Mouse (Mus musculus) hindbrain, embryonic 13.5 days (tissue): Measurements from ENCODE around the gene Cxcl3. TPM values are rescaled to one million over a fixed set of nuclear protein-coding genes. Genes with fewer than 3 reads are reported as not detected.

Experiments
- ATAC-seq: fragments of 200-750 bp; cut with Nextera tagmentation; 2 replicates; pipeline ENCODE4 v1.8.0; 2017; ENCODE audit warnings: moderate TSS enrichment; ENCODE audit not compliant: low FRiP score
- H3K27ac ChIP-seq: fragments of 300-500 bp; sonication (generic); 2 replicates; pipeline ENCODE4 v1.5.1; 2015; ENCODE audit warnings: inconsistent platforms, mild to moderate bottlenecking, moderate library complexity
- H3K27me3 ChIP-seq: fragments of 300-500 bp; sonication (generic); 2 replicates; pipeline ENCODE4 v1.6.1; 2015; ENCODE audit warnings: mild to moderate bottlenecking, inconsistent platforms
- H3K36me3 ChIP-seq: fragments of 300-500 bp; sonication (generic); 2 replicates; pipeline ENCODE4 v1.6.1; 2015; ENCODE audit warnings: mild to moderate bottlenecking, inconsistent platforms
- H3K4me1 ChIP-seq: fragments of 300-500 bp; sonication (generic); replicated peaks from 2 replicates; pipeline ENCODE4 v1.6.1; 2015; ENCODE audit warnings: inconsistent platforms
- H3K4me2 ChIP-seq: fragments of 300-500 bp; sonication (generic); 2 replicates; pipeline ENCODE4 v1.6.1; 2015; ENCODE audit warnings: inconsistent platforms, mild to moderate bottlenecking, moderate library complexity
- H3K4me3 ChIP-seq: fragments of 300-500 bp; sonication (generic); 2 replicates; pipeline ENCODE4 v1.5.1; 2015; ENCODE audit warnings: mild to moderate bottlenecking, inconsistent platforms
- H3K9ac ChIP-seq: fragments of 300-500 bp; sonication (generic); 2 replicates; pipeline ENCODE4 v1.6.1; 2015; ENCODE audit warnings: mild to moderate bottlenecking, inconsistent platforms
- H3K9me3 ChIP-seq: fragments of 300-500 bp; sonication (generic); 2 replicates; pipeline ENCODE4 v1.6.1; 2016; ENCODE audit warnings: inconsistent platforms
- WGBS: fragments of 180-500 bp; shearing (Covaris S2); methylation state at CpG from one replicate; pipeline ENCODE4 v1.1.7; 2015; 5-methylcytosine and 5-hydroxymethylcytosine counted together
- microRNA-seq: library from miRNA; unstranded; fragments of <30 nt; microRNA quantifications from one replicate; pipeline ENCODE4, GENCODE M21; 2016
- polyA plus RNA-seq: library from polyadenylated mRNA; unstranded; fragments of >200 nt; fragmentation: Nextera tagmentation; extraction: Ambion mirVana; gene quantifications from 2 replicates; pipeline ENCODE4 v1.2.1, GENCODE M21; 2015

The Cxcl3 gene
- polyA plus RNA-seq, 1 experiment from 2014 or later: not detected

DNA sequence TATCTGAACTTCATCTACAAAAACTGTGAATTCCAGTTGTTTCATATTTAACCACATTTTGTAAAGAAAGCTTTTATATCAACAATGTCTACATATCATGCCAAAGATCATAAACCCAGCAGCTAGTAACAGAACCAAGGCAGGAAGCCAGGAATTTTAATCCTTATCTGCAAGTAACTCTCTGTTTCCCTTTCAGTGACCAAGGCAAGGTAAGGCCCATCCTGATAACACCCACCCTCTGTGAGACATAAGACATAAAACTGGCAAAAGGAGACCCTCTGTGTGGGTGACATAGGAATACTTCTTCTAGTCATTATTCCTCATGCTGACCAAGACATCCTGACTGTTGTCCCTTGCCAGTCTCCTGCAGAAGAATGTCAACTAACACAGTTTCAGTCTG lies 18.7 kb downstream of the Cxcl3 start:
- no peak overlapping the region for H3K9ac ChIP-seq
- H3K4me3 ChIP-seq: no peak overlapping the region
- ATAC-seq: no peak
- no peaks in the 10 kb centered on the region for H3K4me1 ChIP-seq
- H3K27ac ChIP-seq: no peak overlapping the region
- H3K36me3 ChIP-seq: no peaks in the 10 kb centered on the region
- no peak overlapping the region for H3K4me2 ChIP-seq
- H3K9me3 ChIP-seq: no peaks in the 10 kb centered on the region
- no peaks in the 10 kb centered on the region for H3K27me3 ChIP-seq

DNA sequence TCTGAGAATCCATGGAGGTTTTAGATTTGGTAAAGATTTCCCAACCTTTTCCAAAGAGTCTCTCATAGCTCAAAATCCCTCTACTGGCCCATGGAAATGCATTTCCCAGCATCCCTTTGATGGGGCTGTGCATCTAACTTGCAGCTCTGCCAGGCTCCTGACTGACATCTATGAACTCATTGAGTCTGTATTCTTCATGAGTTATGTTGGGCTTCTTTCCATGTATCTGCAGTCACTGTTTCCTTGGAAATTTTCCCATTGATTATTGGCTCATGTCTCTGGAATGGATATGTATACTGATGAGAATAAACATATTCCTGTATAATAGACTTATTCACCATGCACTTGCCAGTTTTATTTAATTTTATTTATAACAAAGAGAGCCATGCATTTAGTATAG lies 20.1 kb downstream of the Cxcl3 start:
- no peak overlapping the region for H3K4me2 ChIP-seq
- no peak overlapping the region for H3K27ac ChIP-seq
- H3K27me3 ChIP-seq: no peaks in the 10 kb centered on the region
- H3K4me3 ChIP-seq: no peak overlapping the region
- H3K4me1 ChIP-seq: no peaks in the 10 kb centered on the region
- H3K36me3 ChIP-seq: no peaks in the 10 kb centered on the region
- H3K9ac ChIP-seq: no peak overlapping the region
- H3K9me3 ChIP-seq: no peaks in the 10 kb centered on the region
- ATAC-seq: no peak

DNA sequence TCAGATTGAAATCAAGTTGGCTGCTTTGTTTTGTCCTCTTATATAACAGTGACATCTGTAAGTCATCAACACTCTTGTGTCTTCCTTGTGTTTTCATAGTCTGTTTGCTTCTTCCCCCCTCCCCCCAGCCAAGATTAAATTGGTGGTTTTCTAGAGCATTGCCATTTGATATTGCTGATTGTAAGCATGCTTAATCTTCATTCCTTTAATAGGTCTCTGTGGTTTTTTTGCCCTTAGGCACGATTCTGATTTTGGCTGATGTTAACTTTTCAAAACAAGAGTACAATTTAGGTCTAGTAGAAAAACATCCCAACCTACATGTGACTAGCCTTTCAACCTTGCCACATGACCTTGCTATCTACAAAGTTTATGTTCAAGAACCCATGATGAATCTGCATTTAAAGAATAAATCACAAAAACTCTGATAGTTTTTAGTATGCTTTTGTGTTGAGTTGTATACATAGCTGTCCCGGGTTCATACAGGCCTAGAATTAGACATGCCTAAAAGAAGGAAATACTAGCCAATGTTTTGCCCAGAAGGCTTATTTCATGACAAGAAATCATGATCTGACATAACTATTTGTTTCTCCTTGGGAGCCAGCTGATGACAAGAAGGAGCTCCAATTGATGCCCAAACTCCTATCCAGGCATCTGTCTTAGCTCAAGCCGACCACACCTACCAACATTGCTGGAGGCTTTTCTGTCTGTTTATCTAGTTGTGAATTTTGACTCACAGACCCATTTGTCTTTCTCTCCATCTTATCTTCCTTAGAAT lies 21.5 kb downstream of the Cxcl3 start:
- Histone ChIP-seq H3K4me2 (no peak overlapping the region), H3K4me3 (no peak overlapping the region), H3K27ac (no peak overlapping the region), H3K36me3 (no peaks in the 10 kb centered on the region), H3K4me1 (no peaks in the 10 kb centered on the region), H3K9ac (no peak overlapping the region), H3K9me3 (no peaks in the 10 kb centered on the region), H3K27me3 (no peaks in the 10 kb centered on the region)
- WGBS: 86% methylated on average over 3 of the region's 3 CpGs
- ATAC-seq: no peak

DNA sequence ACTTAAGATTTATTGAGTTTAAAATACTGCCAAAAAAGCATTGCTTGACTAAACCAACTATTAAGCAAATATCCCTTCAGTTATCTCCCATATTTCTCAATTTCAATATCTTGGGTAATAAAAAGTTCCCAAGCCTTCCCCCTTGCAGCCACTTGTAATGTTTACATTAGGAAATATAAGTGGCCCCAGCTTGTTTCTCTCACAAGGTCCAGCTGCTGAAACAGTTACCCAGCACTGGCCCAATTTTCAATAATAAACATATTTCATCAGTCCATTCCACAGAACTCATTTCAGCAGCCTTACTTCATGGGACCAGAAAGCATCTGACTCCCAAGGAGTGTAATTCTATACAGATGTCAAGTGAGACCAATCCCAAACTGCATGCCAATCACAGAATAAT lies 33.9 kb downstream of the Cxcl3 start:
- no peak for ATAC-seq
- H3K27ac ChIP-seq: no peak overlapping the region
- H3K4me1 ChIP-seq: no peaks in the 10 kb centered on the region
- no peaks in the 10 kb centered on the region for H3K27me3 ChIP-seq
- H3K4me3 ChIP-seq: no peak overlapping the region
- H3K36me3 ChIP-seq: no peaks in the 10 kb centered on the region
- H3K9ac ChIP-seq: no peak overlapping the region
- H3K9me3 ChIP-seq: no peaks in the 10 kb centered on the region
- no peak overlapping the region for H3K4me2 ChIP-seq

DNA sequence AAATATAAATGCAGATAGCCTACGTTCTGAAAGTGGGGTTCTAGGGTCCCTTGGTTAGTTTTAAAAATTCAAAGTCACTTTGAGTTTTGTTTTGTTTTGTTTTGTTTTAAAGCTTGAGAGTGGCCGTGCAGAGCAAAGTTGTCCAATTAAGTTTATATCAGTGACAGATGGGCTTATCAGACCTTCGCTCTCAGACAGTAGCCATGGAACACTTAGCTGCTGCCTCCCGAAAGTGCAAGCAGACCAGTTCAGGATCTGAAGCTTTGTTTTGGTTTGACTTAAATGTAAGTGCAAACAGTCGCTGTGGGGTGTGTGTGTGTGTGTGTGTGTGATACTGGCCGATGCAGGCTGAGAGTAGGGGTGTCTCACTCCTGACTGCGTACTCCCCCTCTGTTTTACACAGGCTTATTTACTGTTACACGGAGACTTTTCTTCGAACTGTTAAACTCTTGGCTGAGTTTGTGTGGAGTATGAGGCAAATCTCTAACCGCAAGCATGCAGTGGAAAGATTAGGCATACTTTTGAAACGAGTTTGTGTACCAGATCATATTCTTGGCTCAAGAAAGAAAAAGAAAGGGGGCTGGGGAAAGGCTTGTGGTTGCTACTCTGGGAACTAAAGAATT lies 46.4 kb downstream of the Cxcl3 start:
- H3K4me2 ChIP-seq: no peak overlapping the region
- H3K27me3 ChIP-seq: no peaks in the 10 kb centered on the region
- H3K36me3 ChIP-seq: no peaks in the 10 kb centered on the region
- H3K9me3 ChIP-seq: no peaks in the 10 kb centered on the region
- H3K4me1 ChIP-seq: no peaks in the 10 kb centered on the region
- H3K27ac ChIP-seq: no peak overlapping the region
- WGBS: 85% methylated on average over 11 of the region's 11 CpGs
- no peak overlapping the region for H3K4me3 ChIP-seq
- ATAC-seq: no peak
- no peak overlapping the region for H3K9ac ChIP-seq

DNA sequence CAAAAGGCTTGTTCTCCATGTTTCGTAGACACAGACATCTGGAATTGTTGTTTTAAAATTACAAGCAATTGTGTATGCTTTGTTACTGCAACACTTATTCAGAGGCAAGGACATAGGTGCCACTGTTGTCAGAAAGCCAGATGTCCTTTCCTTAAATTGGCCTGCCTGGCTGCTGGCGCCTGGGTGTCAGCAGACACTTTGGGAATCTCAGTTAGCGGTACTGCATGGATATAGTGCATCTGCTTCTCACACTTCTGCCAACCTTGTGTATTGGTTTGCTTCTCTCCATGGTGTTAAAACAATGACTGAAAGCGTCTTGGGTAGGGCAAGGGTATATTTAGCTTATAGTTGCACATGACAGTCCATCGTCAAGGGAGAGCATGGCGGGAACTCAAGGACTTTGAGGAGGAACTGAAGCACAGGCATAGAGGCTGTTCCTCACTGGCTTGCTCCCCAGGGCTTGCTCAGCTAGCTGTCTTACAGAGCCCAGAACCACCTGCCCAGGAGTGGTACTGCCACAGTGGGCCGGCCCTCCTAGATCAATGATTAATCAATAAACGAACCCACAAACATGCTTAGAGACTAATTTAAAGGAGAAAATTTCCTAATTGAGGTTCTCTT lies 47.0 kb downstream of the Cxcl3 start:
- Histone ChIP-seq H3K4me3 (no peak overlapping the region), H3K27ac (no peak overlapping the region), H3K4me2 (no peak overlapping the region), H3K9ac (no peak overlapping the region), H3K27me3 (no peaks in the 10 kb centered on the region), H3K4me1 (no peaks in the 10 kb centered on the region), H3K9me3 (no peaks in the 10 kb centered on the region), H3K36me3 (no peaks in the 10 kb centered on the region)
- ATAC-seq: no peak
- 92% methylated on average over 8 of the region's 8 CpGs for WGBS

DNA sequence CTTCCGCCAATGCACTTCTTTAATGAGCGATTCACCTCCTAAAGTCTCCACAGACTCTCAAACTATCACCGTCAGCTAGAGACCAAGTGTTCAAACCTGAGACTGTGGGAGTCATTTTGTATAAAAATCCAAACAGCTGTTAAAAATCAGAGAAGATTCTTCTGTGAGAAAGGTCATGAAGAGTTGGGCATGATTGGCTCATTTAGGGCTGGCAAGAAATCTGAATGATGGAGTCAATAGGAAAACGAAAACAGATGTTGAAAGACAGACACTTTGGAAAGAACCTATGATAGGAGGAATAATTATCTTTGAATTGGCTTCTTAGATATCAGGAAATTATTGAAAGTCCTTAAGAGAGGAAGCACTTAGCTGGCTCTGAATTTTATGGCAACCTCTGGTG lies 48.5 kb downstream of the Cxcl3 start:
- Histone ChIP-seq H3K9me3 (no peaks in the 10 kb centered on the region), H3K27me3 (no peaks in the 10 kb centered on the region), H3K36me3 (no peaks in the 10 kb centered on the region), H3K9ac (no peak overlapping the region), H3K27ac (no peak overlapping the region), H3K4me2 (no peak overlapping the region), H3K4me3 (no peak overlapping the region), H3K4me1 (no peaks in the 10 kb centered on the region)
- 92% methylated on average over 4 of the region's 4 CpGs for WGBS
- no peak for ATAC-seq

DNA sequence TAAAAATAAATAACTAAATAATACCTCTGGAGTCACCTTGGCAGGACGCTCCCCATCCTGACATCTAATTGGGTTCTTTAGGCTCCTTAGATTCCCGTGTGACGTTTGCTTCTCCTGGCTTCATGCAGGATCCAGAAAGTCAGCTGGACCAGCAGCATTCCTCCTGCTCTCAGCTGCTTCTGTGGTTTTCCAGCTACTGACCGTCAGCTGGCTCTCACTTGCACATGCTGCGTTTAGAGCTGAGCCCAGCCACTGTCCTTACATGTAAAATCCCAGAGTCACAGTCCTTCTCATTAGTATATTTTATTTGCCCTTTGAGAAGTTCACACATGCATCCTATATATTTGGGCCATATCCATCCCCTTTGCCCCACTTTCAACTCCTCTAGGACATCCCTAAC lies 52.7 kb downstream of the Cxcl3 start:
- H3K27ac ChIP-seq: no peak overlapping the region
- no peak for ATAC-seq
- H3K4me2 ChIP-seq: no peak overlapping the region
- no peaks in the 10 kb centered on the region for H3K36me3 ChIP-seq
- H3K9me3 ChIP-seq: no peaks in the 10 kb centered on the region
- no peak overlapping the region for H3K9ac ChIP-seq
- no peaks in the 10 kb centered on the region for H3K27me3 ChIP-seq
- WGBS: 86% methylated on average over 5 of the region's 5 CpGs
- H3K4me1 ChIP-seq: no peaks in the 10 kb centered on the region
- no peak overlapping the region for H3K4me3 ChIP-seq

Small RNA genes lying within 50 kb of the gene (microRNA-seq; reads per million reads assigned to microRNA genes)
- gene Gm24322: not detected

Other genes starting within 250 kb of the Cxcl3 start
- not detected in 2 replicates for gene 5830473C10Rik, start 225.0 kb upstream of the Cxcl3 start, polyA plus RNA-seq
- gene Rassf6, start 145.4 kb upstream of the Cxcl3 start, polyA plus RNA-seq: 0.87 and 1.0 TPM in 2 replicates
- 0.14 and 0.17 TPM in 2 replicates for gene Cxcl5, start 26.7 kb upstream of the Cxcl3 start, polyA plus RNA-seq
- gene Ppbp, start 17.6 kb upstream of the Cxcl3 start, polyA plus RNA-seq: 4.0 and 4.4 TPM in 2 replicates
- gene Pf4, start 13.7 kb upstream of the Cxcl3 start, polyA plus RNA-seq: 43.6 and 55.5 TPM in 2 replicates
- gene Cxcl15, start 8.4 kb downstream of the Cxcl3 start, polyA plus RNA-seq: not detected in 2 replicates
- gene Cxcl1, start 105.1 kb downstream of the Cxcl3 start, polyA plus RNA-seq: 0.21 TPM in 1 of 2 replicates, not detected in the other
- not detected in 2 replicates for gene Cxcl2, start 117.8 kb downstream of the Cxcl3 start, polyA plus RNA-seq
- gene Mthfd2l, start 145.0 kb downstream of the Cxcl3 start, polyA plus RNA-seq: 77.7 and 87.5 TPM in 2 replicates
- not detected in 2 replicates for gene Epgn, start 241.4 kb downstream of the Cxcl3 start, polyA plus RNA-seq